Mouse (Mus musculus) T-helper 1 cell (primary cell): ENCODE measurements at regions not wholly inside any gene's neighbourhood (a gene's known extent, or its start where the extent isn't known, plus 50 kb on each side); places are given as distances from the start of the nearest gene placed in this dataset.

Experiments used
- in situ Hi-C: fragments of 300-600 bp; cut with MboI, MseI; formaldehyde crosslinking; loops from one replicate; pipeline ENCODE4 v1.15.1; 2025; ENCODE audit warnings: high pct_unique_total_duplicates

DNA sequence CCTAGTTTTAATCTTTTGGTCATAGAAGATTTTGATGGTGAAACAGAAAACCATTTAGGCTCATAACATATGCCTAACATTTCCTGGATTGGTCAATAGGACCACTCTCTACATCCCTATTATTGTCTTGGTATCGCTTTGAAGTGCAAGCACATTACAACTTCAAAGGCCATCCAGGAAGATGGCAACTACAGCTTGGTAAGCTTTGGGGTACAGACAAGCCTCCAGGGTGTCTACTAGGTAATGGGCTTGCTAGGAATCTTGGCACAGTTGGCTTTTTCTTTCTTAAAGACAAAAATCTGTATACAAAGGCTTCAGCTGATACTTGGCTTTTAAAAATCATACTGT, 90.8 kb downstream of the Brms1l start:
- in situ Hi-C loops = no loop called here

DNA sequence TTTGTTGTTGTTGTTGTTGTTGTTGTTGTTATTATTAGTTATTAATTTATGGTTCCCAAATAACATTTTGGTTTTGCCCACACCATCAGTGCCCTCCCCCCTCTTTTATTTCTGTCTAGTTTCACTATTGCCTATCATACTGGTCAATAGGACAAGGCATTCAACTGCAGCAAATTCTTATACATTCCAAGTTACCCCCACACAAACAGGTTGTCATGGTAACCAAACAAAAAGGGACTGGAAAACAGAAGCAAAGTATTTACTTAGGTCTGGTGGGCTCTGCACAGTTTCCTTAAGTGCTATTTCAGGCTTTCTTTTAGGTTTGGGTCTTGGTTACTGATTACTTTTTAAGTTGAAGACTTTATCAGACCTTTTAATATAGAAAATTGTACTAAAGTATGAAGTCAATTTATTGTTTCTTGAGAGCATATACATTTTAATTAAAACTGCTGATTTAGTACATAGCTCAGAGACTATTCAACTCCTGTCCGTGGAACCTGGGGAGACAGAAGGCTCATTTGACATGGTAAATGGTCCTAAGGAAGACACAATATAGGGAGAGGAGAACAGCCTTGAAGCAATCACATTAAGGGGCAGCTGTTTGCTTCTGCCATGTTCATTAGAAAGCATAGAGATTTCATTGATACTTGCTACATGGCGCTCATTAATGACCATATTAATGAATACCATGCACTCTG, 90.3 kb downstream of the Brms1l start:
- in situ Hi-C loops = no loop called here
